Mouse (Mus musculus): ENCODE measurements at regions not wholly inside any gene's neighbourhood (a gene's known extent, or its start where the extent isn't known, plus 50 kb on each side); places are given as distances from the start of the nearest gene placed in this dataset.
"Not testable (repeated sequence)": the region's sequence is repeated elsewhere in the genome, so short reads cannot be mapped to it uniquely, and the experiment has no call there.

DNA sequence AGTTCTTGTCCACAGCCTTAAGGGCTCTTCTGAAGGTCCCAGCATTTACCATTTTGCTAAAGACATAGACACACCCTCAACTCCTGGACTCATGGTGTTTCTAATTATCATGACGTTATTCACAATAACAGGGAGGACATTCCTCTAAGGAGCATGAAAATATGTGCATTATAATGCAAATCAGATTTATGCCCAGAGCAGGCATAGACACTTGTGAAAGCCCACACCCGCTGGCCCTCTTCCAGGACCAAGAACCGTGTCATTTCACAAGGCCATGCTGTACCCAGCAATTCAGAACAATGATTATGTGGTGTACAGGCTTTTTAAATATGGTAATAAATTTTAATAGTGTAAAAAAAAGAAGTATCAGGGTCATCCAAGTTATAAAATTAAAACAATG is 1040.4 kb downstream of the Poteg start:
- no peak for DNase-seq (ENCODE audit: low spot score)
- WGBS = 80% methylated on average over 3 of the region's 3 CpGs
- Histone ChIP-seq H3K27ac (replicated peaks; ENCODE audit: low read depth, low read length) (no peak overlapping the region), H3K9ac (ENCODE audit: low read length) (no peak overlapping the region), H3K4me3 (ENCODE audit: low read depth, low read length) (no peak overlapping the region), H3K36me3 (ENCODE audit: control insufficient read depth, insufficient read depth, low read length) (no peaks in the 10 kb centered on the region), H3K27me3 (ENCODE audit: control insufficient read depth, insufficient read depth, low read length) (no peaks in the 10 kb centered on the region), H3K4me1 (ENCODE audit: control insufficient read depth, insufficient read depth, low read length) (no peaks in the 10 kb centered on the region), H3K9me3 (ENCODE audit: control insufficient read depth, low read length) (no peaks in the 10 kb centered on the region), H3K4me2 (ENCODE audit: low read depth, severe bottlenecking) (no peak overlapping the region)
- no peak for ATAC-seq (ENCODE audit: insufficient number of reproducible peaks, low FRiP score, low TSS enrichment, low read depth)

GRCm38 (mm10) chr8:28503488-28504319 is 1056.2 kb downstream of the Poteg start:
- Histone ChIP-seq H3K4me2 (ENCODE audit: low read depth, severe bottlenecking) (no peak overlapping the region), H3K27me3 (ENCODE audit: control insufficient read depth, insufficient read depth, low read length) (no peaks in the 10 kb centered on the region), H3K27ac (replicated peaks; ENCODE audit: low read depth, low read length) (no peak overlapping the region), H3K36me3 (ENCODE audit: control insufficient read depth, insufficient read depth, low read length) (no peaks in the 10 kb centered on the region), H3K4me3 (ENCODE audit: low read depth, low read length) (no peak overlapping the region), H3K4me1 (ENCODE audit: control insufficient read depth, insufficient read depth, low read length) (no peaks in the 10 kb centered on the region), H3K9me3 (ENCODE audit: control insufficient read depth, low read length) (no peaks in the 10 kb centered on the region), H3K9ac (ENCODE audit: low read length) (no peak overlapping the region)
- 75% methylated on average over 5 of the region's 5 CpGs for WGBS
- ATAC-seq (ENCODE audit: insufficient number of reproducible peaks, low FRiP score, low TSS enrichment, low read depth) (no peak), DNase-seq (ENCODE audit: low spot score) (no peak)

GRCm38 (mm10) chr8:28523506-28523905 is 1076.0 kb downstream of the Poteg start:
- H3K9ac ChIP-seq (ENCODE audit: low read length); DNase-seq (ENCODE audit: low spot score); H3K4me1 ChIP-seq (ENCODE audit: control insufficient read depth, insufficient read depth, low read length); ATAC-seq (ENCODE audit: insufficient number of reproducible peaks, low FRiP score, low TSS enrichment, low read depth); H3K9me3 ChIP-seq (ENCODE audit: control insufficient read depth, low read length); H3K36me3 ChIP-seq (ENCODE audit: control insufficient read depth, insufficient read depth, low read length); H3K4me2 ChIP-seq (ENCODE audit: low read depth, severe bottlenecking); H3K27ac ChIP-seq (replicated peaks; ENCODE audit: low read depth, low read length); H3K4me3 ChIP-seq (ENCODE audit: low read depth, low read length); H3K27me3 ChIP-seq (ENCODE audit: control insufficient read depth, insufficient read depth, low read length): not testable (repeated sequence)
- 92% methylated on average over 1 of the region's 1 CpGs for WGBS

- DNase-seq (ENCODE audit: low spot score) (no peak), ATAC-seq (ENCODE audit: insufficient number of reproducible peaks, low FRiP score, low TSS enrichment, low read depth) (no peak)
- Histone ChIP-seq H3K27me3 (ENCODE audit: control insufficient read depth, insufficient read depth, low read length) (no peaks in the 10 kb centered on the region), H3K27ac (replicated peaks; ENCODE audit: low read depth, low read length) (no peak overlapping the region), H3K4me2 (ENCODE audit: low read depth, severe bottlenecking) (no peak overlapping the region), H3K9ac (ENCODE audit: low read length) (no peak overlapping the region), H3K9me3 (ENCODE audit: control insufficient read depth, low read length) (no peaks in the 10 kb centered on the region), H3K4me3 (ENCODE audit: low read depth, low read length) (no peak overlapping the region), H3K36me3 (ENCODE audit: control insufficient read depth, insufficient read depth, low read length) (no peaks in the 10 kb centered on the region), H3K4me1 (ENCODE audit: control insufficient read depth, insufficient read depth, low read length) (no peaks in the 10 kb centered on the region)
These were observed 1099.8 kb downstream of the Poteg start for GRCm38 (mm10) chr8:28547236-28547635.

- Histone ChIP-seq H3K9ac (ENCODE audit: low read length) (no peak overlapping the region), H3K27ac (replicated peaks; ENCODE audit: low read depth, low read length) (no peak overlapping the region), H3K4me2 (ENCODE audit: low read depth, severe bottlenecking) (peak overlapping the region; percentile 1; the same call in 1 of the 2 replicates), H3K9me3 (ENCODE audit: control insufficient read depth, low read length) (no peaks in the 10 kb centered on the region), H3K4me1 (ENCODE audit: control insufficient read depth, insufficient read depth, low read length) (no peaks in the 10 kb centered on the region), H3K36me3 (ENCODE audit: control insufficient read depth, insufficient read depth, low read length) (no peaks in the 10 kb centered on the region), H3K27me3 (ENCODE audit: control insufficient read depth, insufficient read depth, low read length) (no peaks in the 10 kb centered on the region), H3K4me3 (ENCODE audit: low read depth, low read length) (no peak overlapping the region)
- 44% methylated on average over 9 of the region's 9 CpGs for WGBS
- peak; percentile 37 for DNase-seq (ENCODE audit: low spot score)
- peak; percentile 70; the same call in 1 of the 2 replicates for ATAC-seq (ENCODE audit: insufficient number of reproducible peaks, low FRiP score, low TSS enrichment, low read depth)
These were observed 1112.4 kb downstream of the Poteg start for GRCm38 (mm10) chr8:28559881-28560280.

GRCm38 (mm10) chr8:28579250-28579651 is 1131.8 kb downstream of the Poteg start:
- Histone ChIP-seq H3K4me1 (ENCODE audit: control insufficient read depth, insufficient read depth, low read length) (no peaks in the 10 kb centered on the region), H3K4me2 (ENCODE audit: low read depth, severe bottlenecking) (no peak overlapping the region), H3K9me3 (ENCODE audit: control insufficient read depth, low read length) (no peaks in the 10 kb centered on the region), H3K9ac (ENCODE audit: low read length) (no peak overlapping the region), H3K27ac (replicated peaks; ENCODE audit: low read depth, low read length) (no peak overlapping the region), H3K27me3 (ENCODE audit: control insufficient read depth, insufficient read depth, low read length) (no peaks in the 10 kb centered on the region), H3K4me3 (ENCODE audit: low read depth, low read length) (no peak overlapping the region), H3K36me3 (ENCODE audit: control insufficient read depth, insufficient read depth, low read length) (no peaks in the 10 kb centered on the region)
- no peak for ATAC-seq (ENCODE audit: insufficient number of reproducible peaks, low FRiP score, low TSS enrichment, low read depth)
- DNase-seq (ENCODE audit: low spot score) = no peak
- WGBS = 51% methylated on average over 8 of the region's 8 CpGs

- Histone ChIP-seq H3K9me3 (ENCODE audit: control insufficient read depth, low read length) (no peaks in the 10 kb centered on the region), H3K36me3 (ENCODE audit: control insufficient read depth, insufficient read depth, low read length) (no peaks in the 10 kb centered on the region), H3K4me1 (ENCODE audit: control insufficient read depth, insufficient read depth, low read length) (no peaks in the 10 kb centered on the region), H3K4me3 (ENCODE audit: low read depth, low read length) (no peak overlapping the region), H3K27ac (replicated peaks; ENCODE audit: low read depth, low read length) (no peak overlapping the region), H3K4me2 (ENCODE audit: low read depth, severe bottlenecking) (no peak overlapping the region), H3K9ac (ENCODE audit: low read length) (no peak overlapping the region), H3K27me3 (ENCODE audit: control insufficient read depth, insufficient read depth, low read length) (no peaks in the 10 kb centered on the region)
- DNase-seq (ENCODE audit: low spot score) (no peak), ATAC-seq (ENCODE audit: insufficient number of reproducible peaks, low FRiP score, low TSS enrichment, low read depth) (no peak)
- WGBS = 95% methylated on average over 2 of the region's 2 CpGs
These were observed 1133.4 kb downstream of the Poteg start for GRCm38 (mm10) chr8:28580821-28581220.

- no peak overlapping the region for H3K4me3 ChIP-seq (ENCODE audit: low read depth, low read length)
- no peaks in the 10 kb centered on the region for H3K4me1 ChIP-seq (ENCODE audit: control insufficient read depth, insufficient read depth, low read length)
- no peak overlapping the region for H3K9ac ChIP-seq (ENCODE audit: low read length)
- no peaks in the 10 kb centered on the region for H3K27me3 ChIP-seq (ENCODE audit: control insufficient read depth, insufficient read depth, low read length)
- H3K9me3 ChIP-seq (ENCODE audit: control insufficient read depth, low read length) = no peaks in the 10 kb centered on the region
- no peak for DNase-seq (ENCODE audit: low spot score)
- H3K36me3 ChIP-seq (ENCODE audit: control insufficient read depth, insufficient read depth, low read length) = no peaks in the 10 kb centered on the region
- no peak overlapping the region for H3K4me2 ChIP-seq (ENCODE audit: low read depth, severe bottlenecking)
- no peak overlapping the region for H3K27ac ChIP-seq (replicated peaks; ENCODE audit: low read depth, low read length)
- ATAC-seq (ENCODE audit: insufficient number of reproducible peaks, low FRiP score, low TSS enrichment, low read depth) = no peak
These were observed 1142.5 kb downstream of the Poteg start for GRCm38 (mm10) chr8:28589999-28590398.

GRCm38 (mm10) chr8:28593238-28593637 is 1145.8 kb downstream of the Poteg start:
- ATAC-seq (ENCODE audit: insufficient number of reproducible peaks, low FRiP score, low TSS enrichment, low read depth) = no peak
- no peaks in the 10 kb centered on the region for H3K36me3 ChIP-seq (ENCODE audit: control insufficient read depth, insufficient read depth, low read length)
- WGBS = 89% methylated on average over 3 of the region's 3 CpGs
- H3K9ac ChIP-seq (ENCODE audit: low read length) = no peak overlapping the region
- H3K4me1 ChIP-seq (ENCODE audit: control insufficient read depth, insufficient read depth, low read length) = no peaks in the 10 kb centered on the region
- no peaks in the 10 kb centered on the region for H3K9me3 ChIP-seq (ENCODE audit: control insufficient read depth, low read length)
- no peak overlapping the region for H3K27ac ChIP-seq (replicated peaks; ENCODE audit: low read depth, low read length)
- no peak overlapping the region for H3K4me3 ChIP-seq (ENCODE audit: low read depth, low read length)
- no peaks in the 10 kb centered on the region for H3K27me3 ChIP-seq (ENCODE audit: control insufficient read depth, insufficient read depth, low read length)
- DNase-seq (ENCODE audit: low spot score) = no peak
- H3K4me2 ChIP-seq (ENCODE audit: low read depth, severe bottlenecking) = no peak overlapping the region
